In the genomic region with DNA sequence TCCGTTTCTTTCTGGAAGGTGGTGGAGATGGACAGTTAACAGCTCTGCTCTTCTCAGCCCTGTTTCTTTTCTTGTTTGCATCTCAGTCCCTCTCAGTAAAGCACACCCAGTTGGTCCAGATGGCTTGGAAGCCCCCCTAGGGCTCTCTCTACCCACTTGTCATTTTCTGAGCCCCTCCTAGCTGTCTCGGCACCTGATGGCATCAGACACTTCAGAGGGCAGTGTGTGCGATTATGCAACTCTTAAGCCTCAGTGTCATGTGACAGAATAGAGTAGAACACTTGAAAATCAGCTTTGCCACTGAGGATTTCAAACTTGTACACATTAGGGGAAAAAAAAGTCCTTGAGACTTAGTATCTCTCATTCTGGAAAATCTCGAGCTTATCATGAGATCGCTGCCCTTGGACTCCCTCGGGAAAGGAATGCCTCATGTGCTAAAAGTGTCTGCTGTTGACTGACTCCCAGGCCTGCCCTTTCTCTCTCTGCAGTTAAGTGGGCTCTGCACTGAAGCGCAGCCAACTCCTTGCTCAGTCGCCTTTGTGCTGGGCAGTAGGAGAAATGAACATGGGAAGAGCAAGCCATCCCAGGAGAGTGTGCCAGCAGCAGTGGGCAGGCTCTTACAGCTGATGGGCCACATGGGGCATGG, we compare ENCODE assay signal across 13 mouse cellular contexts. TPM values are rescaled to one million over a fixed set of nuclear protein-coding genes. Genes with fewer than 3 reads are reported as not detected.
A peak's percentile ranks its signal among the peaks of the same experiment; 100 is the strongest.
DNase-seq lines count a peak whose midpoint lies in the region; ATAC-seq and TF ChIP-seq lines count a peak whose summit lies in the region.
"Had no signal": no experiment of that assay in that cellular context is flagged by ENCODE, and none has a peak within 500 bp of the region (broad histone marks: within the 10 kb centered on the region; RNA-seq: fewer than 3 reads in every experiment).

No protein-coding gene starts in this region.

- peak overlapping the region; percentile 86 for H3K27ac ChIP-seq in heart, adult 2 months
- peak overlapping the region; percentile 31 for H3K27ac ChIP-seq in bone marrow macrophage, adult 2 months (ENCODE audit: insufficient read depth, low read depth, low read length)
- no peak overlapping the region for H3K27ac ChIP-seq in forebrain, embryonic 10.5 days
- H3K27ac ChIP-seq: forebrain, embryonic 12.5 days; macrophage had no signal

- H3K9ac ChIP-seq in heart, adult 2 months (ENCODE audit: low read depth, low read length) = peak overlapping the region; percentile 41; the same call in 1 of the 2 replicates
- H3K9ac ChIP-seq: forebrain, embryonic 12.5 days had no signal

- intact Hi-C loops in heart, adult 2 months (cut with DNase I) = loop anchor here (2.0 kb wide), 1 partner anchor 25 kb away; no protein-coding TSS in a partner anchor

- 0 out of 2 replicates have a peak, but pooled peaks have one; percentile 5 for TF ChIP-seq EP300 in heart, adult 2 months (IDR thresholded peaks at IDR 0.05; ENCODE audit: insufficient read depth, low read depth, low read length)

- 34% methylated on average over 8 of the region's 8 CpGs for WGBS in heart, adult 2 months
- WGBS in forebrain, embryonic 10.5 days = 84% methylated on average over 8 of the region's 8 CpGs

- no peaks in the 10 kb centered on the region for H3K36me3 ChIP-seq in heart, adult 2 months (ENCODE audit: control insufficient read depth, insufficient read depth, low read length)
- H3K36me3 ChIP-seq in forebrain, embryonic 10.5 days (replicated peaks) = no peaks in the 10 kb centered on the region
- H3K36me3 ChIP-seq: forebrain, embryonic 12.5 days had no signal

- ATAC-seq in frontal cortex, adult (ENCODE audit: low TSS enrichment) = no peak
- ATAC-seq: hindbrain, embryonic 16.5 days had no signal

- peak in 1 of 2 experiments; percentile 56 for DNase-seq in heart, adult 2 months
- no peak for DNase-seq in heart, adult 8-10 months (ENCODE audit: low spot score)
- peak; percentile 56 for DNase-seq in MN1 (ENCODE audit: low spot score)
- peak; percentile 75 to 80 for DNase-seq in lung, adult 18-20 months
- DNase-seq in frontal cortex, postnatal 25 days (ENCODE audit: low spot score in 2 of 2) = no peak
- DNase-seq in forebrain, embryonic 10.5 days (ENCODE audit: extremely low spot score, low spot score) = no peak
- DNase-seq: thymus, postnatal 14 days had no signal

- no peaks in the 10 kb centered on the region; the same call in 1 of the 2 replicates for H3K79me2 ChIP-seq in heart, adult 2 months (replicated peaks; ENCODE audit: control insufficient read depth, insufficient read depth, low read length)

- TF ChIP-seq CTCF in heart, adult 2 months (IDR thresholded peaks at IDR 0.05) = no peak
- no peak for TF ChIP-seq CTCF in bone marrow macrophage, adult 2 months (IDR thresholded peaks at IDR 0.05; ENCODE audit: low read depth, low read length)

- H3K4me3 ChIP-seq in heart, adult 2 months = no peak overlapping the region
- no peak overlapping the region for H3K4me3 ChIP-seq in bone marrow macrophage, adult 2 months (ENCODE audit: insufficient read depth, low read length)
- no peak overlapping the region for H3K4me3 ChIP-seq in forebrain, embryonic 10.5 days
- H3K4me3 ChIP-seq: forebrain, embryonic 12.5 days had no signal

- no peak for TF ChIP-seq POLR2A in heart, adult 2 months (IDR thresholded peaks at IDR 0.05; ENCODE audit: insufficient read depth, low read depth, low read length)
- TF ChIP-seq POLR2A in bone marrow macrophage, adult 2 months (IDR thresholded peaks at IDR 0.05; ENCODE audit: borderline replicate concordance, low read depth, low read length) = no peak

- H3K27me3 ChIP-seq in heart, adult 2 months (ENCODE audit: control insufficient read depth, insufficient read depth, low read length) = no peaks in the 10 kb centered on the region
- no peaks in the 10 kb centered on the region for H3K27me3 ChIP-seq in forebrain, embryonic 10.5 days (ENCODE audit: poor library complexity, severe bottlenecking)
- H3K27me3 ChIP-seq: CH12.LX; forebrain, embryonic 12.5 days had no signal

- peaks cover 12% of the 10 kb centered on the region; the same call in 1 of the 2 replicates for H3K4me1 ChIP-seq in heart, adult 2 months (ENCODE audit: control insufficient read depth, insufficient read depth, low read length)
- peaks cover 13% of the 10 kb centered on the region for H3K4me1 ChIP-seq in bone marrow macrophage, adult 2 months (ENCODE audit: control insufficient read depth, insufficient read depth, low read length)
- H3K4me1 ChIP-seq in forebrain, embryonic 10.5 days = peaks cover 29% of the 10 kb centered on the region

- H3K9me3 ChIP-seq in forebrain, embryonic 10.5 days = no peaks in the 10 kb centered on the region
- H3K9me3 ChIP-seq: forebrain, embryonic 12.5 days had no signal

RNA-seq across cellular contexts. Expression of gene Tmod1, which starts 27.1 kb away (rescaled TPM):
- 100 to 1,000 TPM; 250 to 264 TPM for total RNA-seq in heart, adult 2 months (2021)
- polyA plus RNA-seq in heart, adult 2 months (2012; rRNA removed) = 142 and 220 TPM in 2 replicates
- 100 to 1,000 TPM; 233 to 302 (median 283) TPM for total RNA-seq in heart, adult 8-10 months (2022)
- 0.89 and 1.2 TPM in 2 replicates for polyA plus RNA-seq in bone marrow macrophage, adult 2 months (2012; ENCODE audit: insufficient read depth, insufficient read length, missing spikeins)
- 2.5 and 4.0 TPM in 2 replicates for polyA plus RNA-seq in forebrain, embryonic 10.5 days (2016; fragmentation: Nextera tagmentation; extraction: Ambion mirVana)

Comparison
In these comparisons a context has a peak if more than half of its experiments do, and no peak if none do; other contexts are left out.
1. DNase-seq: peak in MN1 (single experiment) and lung, adult 18-20 months (2 of 2); none in heart, adult 8-10 months (single experiment), frontal cortex, postnatal 25 days (0 of 2) and forebrain, embryonic 10.5 days (single experiment).
2. RNA of gene Tmod1, which starts 27.1 kb away (polyA plus RNA-seq): 142 to 220 TPM in heart, adult 2 months; 2.5 to 4.0 TPM in forebrain, embryonic 10.5 days and 0.89 to 1.2 TPM in bone marrow macrophage, adult 2 months; every median in the first group is over 10 times any median in the second.